ENCODE assay signal across 18 mouse cellular contexts in genomic region chr4:63377483-63377882, GRCm38 (mm10). TPM values are rescaled to one million over a fixed set of nuclear protein-coding genes. Genes with fewer than 3 reads are reported as not detected.
A peak's percentile ranks its signal among the peaks of the same experiment; 100 is the strongest.
DNase-seq lines count a peak whose midpoint lies in the region; ATAC-seq and TF ChIP-seq lines count a peak whose summit lies in the region.
"Had no signal": no experiment of that assay in that cellular context is flagged by ENCODE, and none has a peak within 500 bp of the region (broad histone marks: within the 10 kb centered on the region; RNA-seq: fewer than 3 reads in every experiment).

No protein-coding gene starts in this region.

- ATAC-seq in intestine, postnatal 0 days = no peak
- ATAC-seq in intestine, embryonic 15.5 days = no peak
- ATAC-seq in lung, postnatal 0 days = no peak
- ATAC-seq in liver, embryonic 14.5 days (ENCODE audit: insufficient read depth) = no peak
- ATAC-seq: CD4-positive, CD25-positive, alpha-beta regulatory T cell, adult 4 months; midbrain, embryonic 15.5 days; Patski had no signal

- no peak overlapping the region for H3K27ac ChIP-seq in intestine, postnatal 0 days (ENCODE audit: low read depth, low read length)
- H3K27ac ChIP-seq in intestine, embryonic 15.5 days = no peak overlapping the region
- no peak overlapping the region for H3K27ac ChIP-seq in lung, postnatal 0 days (ENCODE audit: low read length)
- H3K27ac ChIP-seq in bone marrow, adult 2 months (ENCODE audit: control insufficient read depth, insufficient read depth, low read depth, low read length, poor library complexity) = no peak overlapping the region
- H3K27ac ChIP-seq in liver, embryonic 14.5 days = no peak overlapping the region
- H3K27ac ChIP-seq: midbrain, embryonic 15.5 days had no signal

- DNase-seq in lung, postnatal 0 days (ENCODE audit: low spot score) = no peak
- DNase-seq in lung, postnatal 14 days = no peak
- DNase-seq in liver, embryonic 14.5 days (ENCODE audit: low read depth in 3 of 3, low spot score in 3 of 3) = no peak
- no peak for DNase-seq in layer of hippocampus, adult 18-20 months (ENCODE audit: low spot score in 2 of 2)
- DNase-seq: cerebellum, adult 9-10 months; right cerebral cortex, postnatal 25 days had no signal

- no peaks in the 10 kb centered on the region for H3K9me3 ChIP-seq in intestine, postnatal 0 days (ENCODE audit: control insufficient read depth)
- H3K9me3 ChIP-seq in intestine, embryonic 15.5 days = no peaks in the 10 kb centered on the region
- no peaks in the 10 kb centered on the region for H3K9me3 ChIP-seq in lung, postnatal 0 days (ENCODE audit: low read length)
- no peaks in the 10 kb centered on the region for H3K9me3 ChIP-seq in liver, embryonic 14.5 days (ENCODE audit: control insufficient read depth, low read length)
- H3K9me3 ChIP-seq: midbrain, embryonic 15.5 days had no signal

- no peak for TF ChIP-seq EP300 in lung, postnatal 0 days (IDR thresholded peaks at IDR 0.05)
- no peak for TF ChIP-seq EP300 in liver, embryonic 14.5 days (IDR thresholded peaks at IDR 0.05; ENCODE audit: low read depth)

- peaks cover 69% of the 10 kb centered on the region for H3K36me3 ChIP-seq in intestine, postnatal 0 days (ENCODE audit: control insufficient read depth, insufficient read depth)
- H3K36me3 ChIP-seq in intestine, embryonic 15.5 days = peaks cover 38% of the 10 kb centered on the region
- H3K36me3 ChIP-seq in lung, postnatal 0 days (ENCODE audit: insufficient read depth, low read length) = peaks cover 42% of the 10 kb centered on the region
- H3K36me3 ChIP-seq in liver, embryonic 14.5 days (replicated peaks; ENCODE audit: control insufficient read depth, insufficient read depth, low read depth) = peaks cover 6% of the 10 kb centered on the region; the same call in 1 of the 2 replicates

- no peaks in the 10 kb centered on the region for H3K4me1 ChIP-seq in intestine, postnatal 0 days (replicated peaks; ENCODE audit: control insufficient read depth, insufficient read depth, low read length)
- no peaks in the 10 kb centered on the region for H3K4me1 ChIP-seq in intestine, embryonic 15.5 days (replicated peaks)
- no peaks in the 10 kb centered on the region for H3K4me1 ChIP-seq in lung, postnatal 0 days (ENCODE audit: insufficient read depth, low read depth, low read length)
- peaks cover 4% of the 10 kb centered on the region for H3K4me1 ChIP-seq in bone marrow, adult 2 months (ENCODE audit: control insufficient read depth, insufficient read depth, low read length)
- H3K4me1 ChIP-seq in liver, embryonic 14.5 days (replicated peaks; ENCODE audit: control insufficient read depth in 2 of 2, insufficient read depth in 2 of 2, low read length in 1 of 2) = peaks cover 40% of the 10 kb centered on the region in 2 experiments
- H3K4me1 ChIP-seq: midbrain, embryonic 15.5 days had no signal

- no peak overlapping the region for H3K4me2 ChIP-seq in intestine, postnatal 0 days (replicated peaks; ENCODE audit: low read depth)
- H3K4me2 ChIP-seq in intestine, embryonic 15.5 days (replicated peaks) = no peak overlapping the region
- H3K4me2 ChIP-seq in lung, postnatal 0 days (replicated peaks; ENCODE audit: low read depth, low read length) = no peak overlapping the region
- no peak overlapping the region for H3K4me2 ChIP-seq in liver, embryonic 14.5 days (ENCODE audit: low read depth)
- H3K4me2 ChIP-seq: midbrain, embryonic 15.5 days had no signal

- WGBS in intestine, postnatal 0 days = 77% methylated on average over 7 of the region's 7 CpGs
- 69% methylated on average over 7 of the region's 7 CpGs for WGBS in intestine, embryonic 15.5 days
- 66% methylated on average over 7 of the region's 7 CpGs for WGBS in lung, postnatal 0 days
- 70% methylated on average over 7 of the region's 7 CpGs for WGBS in bone marrow, adult 2 months
- WGBS in liver, embryonic 14.5 days (ENCODE audit: insufficient replicate concordance) = 67% methylated on average over 7 of the region's 7 CpGs

- TF ChIP-seq POLR2A in bone marrow, adult 2 months (IDR thresholded peaks at IDR 0.05; ENCODE audit: borderline replicate concordance, control insufficient read depth, low read depth, low read length) = no peak

- H3K27me3 ChIP-seq in intestine, postnatal 0 days (replicated peaks; ENCODE audit: control insufficient read depth, insufficient read depth, low read length) = no peaks in the 10 kb centered on the region
- no peaks in the 10 kb centered on the region for H3K27me3 ChIP-seq in intestine, embryonic 15.5 days (replicated peaks)
- no peaks in the 10 kb centered on the region for H3K27me3 ChIP-seq in lung, postnatal 0 days (replicated peaks; ENCODE audit: insufficient read depth, low read length)
- no peaks in the 10 kb centered on the region for H3K27me3 ChIP-seq in liver, embryonic 14.5 days (ENCODE audit: control insufficient read depth, insufficient read depth, low read length)
- H3K27me3 ChIP-seq: midbrain, embryonic 15.5 days; Patski had no signal

- no peak overlapping the region for H3K9ac ChIP-seq in intestine, postnatal 0 days (ENCODE audit: low read depth, low read length)
- H3K9ac ChIP-seq in intestine, embryonic 15.5 days = no peak overlapping the region
- H3K9ac ChIP-seq in lung, postnatal 0 days (replicated peaks; ENCODE audit: low read depth) = no peak overlapping the region
- H3K9ac ChIP-seq in liver, embryonic 14.5 days (replicated peaks) = no peak overlapping the region
- H3K9ac ChIP-seq: midbrain, embryonic 15.5 days had no signal

- TF ChIP-seq CTCF in intestine, postnatal 0 days (IDR thresholded peaks at IDR 0.05; ENCODE audit: low read depth) = peak; percentile 50
- peak; percentile 51 for TF ChIP-seq CTCF in lung, postnatal 0 days (IDR thresholded peaks at IDR 0.05)
- TF ChIP-seq CTCF in bone marrow, adult 2 months (IDR thresholded peaks at IDR 0.05; ENCODE audit: control insufficient read depth, insufficient read depth, low read length) = peak; percentile 38; the same call in 1 of the 2 replicates
- TF ChIP-seq CTCF in liver, embryonic 14.5 days (IDR thresholded peaks at IDR 0.05; ENCODE audit: low read depth) = peak; percentile 64

- H3K4me3 ChIP-seq in intestine, postnatal 0 days (ENCODE audit: low read depth, low read length) = no peak overlapping the region
- no peak overlapping the region for H3K4me3 ChIP-seq in intestine, embryonic 15.5 days (replicated peaks)
- H3K4me3 ChIP-seq in lung, postnatal 0 days (ENCODE audit: low read depth, low read length) = no peak overlapping the region
- no peak overlapping the region for H3K4me3 ChIP-seq in bone marrow, adult 2 months (replicated peaks; ENCODE audit: control insufficient read depth, low read depth, low read length)
- no peak overlapping the region for H3K4me3 ChIP-seq in liver, embryonic 14.5 days (ENCODE audit: insufficient read depth in 1 of 2, low read depth in 2 of 2, low read length in 2 of 2)
- H3K4me3 ChIP-seq: midbrain, embryonic 15.5 days had no signal

RNA-seq across cellular contexts. Expression of gene Orm2, which starts 15.2 kb away (rescaled TPM):
- polyA plus RNA-seq in intestine, postnatal 0 days (2015; fragmentation: Nextera tagmentation; extraction: Ambion mirVana) = not detected in 2 replicates
- not detected in 2 replicates for polyA plus RNA-seq in intestine, embryonic 15.5 days (2015; fragmentation: Nextera tagmentation; extraction: Ambion mirVana)
- polyA plus RNA-seq in lung, postnatal 0 days (2015; fragmentation: Nextera tagmentation; extraction: Ambion mirVana) = 0.21 and 0.46 TPM in 2 replicates
- polyA plus RNA-seq in bone marrow, adult 2 months (2011; ENCODE audit: insufficient read depth, insufficient read length, low replicate concordance, missing spikeins) = not detected in 2 replicates
- polyA plus RNA-seq in liver, embryonic 14.5 days (2012; rRNA removed) = not detected in 2 replicates
- polyA plus RNA-seq in liver, embryonic 14.5 days (2014; fragmentation: Nextera tagmentation; extraction: Ambion mirVana) = not detected in 2 replicates
- not detected for total RNA-seq in layer of hippocampus, adult 18-20 months (2021)
- total RNA-seq: granulocyte monocyte progenitor cell, adult 5-6 weeks; left cerebral cortex, adult 18-20 months had no signal
- polyA plus RNA-seq: frontal cortex, adult 2 months; heart, embryonic 16.5 days; limb, embryonic 14.5 days; midbrain, embryonic 15.5 days; neural tube, embryonic 11.5 days had no signal

RNA-seq across cellular contexts. Expression of gene Orm3, which starts 21.5 kb away (rescaled TPM):
- not detected in 2 replicates for polyA plus RNA-seq in intestine, postnatal 0 days (2015; fragmentation: Nextera tagmentation; extraction: Ambion mirVana)
- not detected in 2 replicates for polyA plus RNA-seq in intestine, embryonic 15.5 days (2015; fragmentation: Nextera tagmentation; extraction: Ambion mirVana)
- polyA plus RNA-seq in lung, postnatal 0 days (2015; fragmentation: Nextera tagmentation; extraction: Ambion mirVana) = 0.21 TPM in 1 of 2 replicates, not detected in the other
- not detected in 2 replicates for polyA plus RNA-seq in bone marrow, adult 2 months (2011; ENCODE audit: insufficient read depth, insufficient read length, low replicate concordance, missing spikeins)
- polyA plus RNA-seq in liver, embryonic 14.5 days (2012; rRNA removed) = not detected in 2 replicates
- polyA plus RNA-seq in liver, embryonic 14.5 days (2014; fragmentation: Nextera tagmentation; extraction: Ambion mirVana) = not detected in 2 replicates
- total RNA-seq in layer of hippocampus, adult 18-20 months (2021) = not detected
- total RNA-seq: granulocyte monocyte progenitor cell, adult 5-6 weeks; left cerebral cortex, adult 18-20 months had no signal
- polyA plus RNA-seq: frontal cortex, adult 2 months; heart, embryonic 16.5 days; limb, embryonic 14.5 days; midbrain, embryonic 15.5 days; neural tube, embryonic 11.5 days had no signal

RNA-seq across cellular contexts. Expression of gene Akna, which starts 25.7 kb away (rescaled TPM):
- polyA plus RNA-seq in intestine, postnatal 0 days (2015; fragmentation: Nextera tagmentation; extraction: Ambion mirVana) = 1.4 and 1.6 TPM in 2 replicates
- polyA plus RNA-seq in intestine, embryonic 15.5 days (2015; fragmentation: Nextera tagmentation; extraction: Ambion mirVana) = 5.6 and 6.5 TPM in 2 replicates
- polyA plus RNA-seq in lung, postnatal 0 days (2015; fragmentation: Nextera tagmentation; extraction: Ambion mirVana) = 5.7 and 6.4 TPM in 2 replicates
- 34.5 and 61.0 TPM in 2 replicates for polyA plus RNA-seq in bone marrow, adult 2 months (2011; ENCODE audit: insufficient read depth, insufficient read length, low replicate concordance, missing spikeins)
- polyA plus RNA-seq in liver, embryonic 14.5 days (2012; rRNA removed) = 2.2 TPM in 2 replicates
- 2.4 and 2.8 TPM in 2 replicates for polyA plus RNA-seq in liver, embryonic 14.5 days (2014; fragmentation: Nextera tagmentation; extraction: Ambion mirVana)
- total RNA-seq in layer of hippocampus, adult 18-20 months (2021) = 1 to 10 TPM; 3.1 to 3.8 TPM

RNA-seq across cellular contexts. Expression of gene Orm1, which starts 33.1 kb away (rescaled TPM):
- polyA plus RNA-seq in intestine, postnatal 0 days (2015; fragmentation: Nextera tagmentation; extraction: Ambion mirVana) = not detected in 2 replicates
- polyA plus RNA-seq in intestine, embryonic 15.5 days (2015; fragmentation: Nextera tagmentation; extraction: Ambion mirVana) = not detected in 2 replicates
- 4.0 and 5.7 TPM in 2 replicates for polyA plus RNA-seq in lung, postnatal 0 days (2015; fragmentation: Nextera tagmentation; extraction: Ambion mirVana)
- polyA plus RNA-seq in bone marrow, adult 2 months (2011; ENCODE audit: insufficient read depth, insufficient read length, low replicate concordance, missing spikeins) = 13.2 and 43.2 TPM in 2 replicates
- not detected in 2 replicates for polyA plus RNA-seq in liver, embryonic 14.5 days (2012; rRNA removed)
- polyA plus RNA-seq in liver, embryonic 14.5 days (2014; fragmentation: Nextera tagmentation; extraction: Ambion mirVana) = not detected in 2 replicates
- total RNA-seq in layer of hippocampus, adult 18-20 months (2021) = not detected
- total RNA-seq: left cerebral cortex, adult 18-20 months had no signal
- polyA plus RNA-seq: CD4-positive, CD25-positive, alpha-beta regulatory T cell, adult 4 months; heart, embryonic 16.5 days; midbrain, embryonic 15.5 days; neural tube, embryonic 11.5 days had no signal
